In genomic region chr9:21767896-21768295, GRCm38 (mm10) we compare ENCODE assay signal across 9 mouse cellular contexts. TPM values are rescaled to one million over a fixed set of nuclear protein-coding genes. Genes with fewer than 3 reads are reported as not detected.
DNase-seq lines count a peak whose midpoint lies in the region; ATAC-seq and TF ChIP-seq lines count a peak whose summit lies in the region.
"Had no signal": no experiment of that assay in that cellular context is flagged by ENCODE, and none has a peak within 500 bp of the region (broad histone marks: within the 10 kb centered on the region; RNA-seq: fewer than 3 reads in every experiment).

No protein-coding gene starts in this region.

- no peaks in the 10 kb centered on the region for H3K27me3 ChIP-seq in forebrain, postnatal 0 days (ENCODE audit: insufficient read depth, low read length)
- H3K27me3 ChIP-seq in forebrain, embryonic 13.5 days, result no peaks in the 10 kb centered on the region
- H3K27me3 ChIP-seq in cerebellum, adult 2 months (ENCODE audit: control insufficient read depth, insufficient read depth, low read length), result no peaks in the 10 kb centered on the region
- H3K27me3 ChIP-seq: CH12.LX had no signal

- H3K4me2 ChIP-seq in forebrain, postnatal 0 days (ENCODE audit: low read depth), result no peak overlapping the region
- H3K4me2 ChIP-seq in forebrain, embryonic 13.5 days, result no peak overlapping the region

- no peak for TF ChIP-seq CTCF in forebrain, postnatal 0 days (IDR thresholded peaks at IDR 0.05; ENCODE audit: low read depth)
- TF ChIP-seq CTCF in cerebellum, adult 2 months (IDR thresholded peaks at IDR 0.05; ENCODE audit: borderline replicate concordance, insufficient read depth, low read depth, low read length), result no peak

- DNase-seq in forebrain, postnatal 0 days, result peak; percentile 14
- DNase-seq in cerebellum, adult 2 months, result peak; percentile 77 to 88
- peak; percentile 79 for DNase-seq in heart, adult 8-10 months (ENCODE audit: low spot score)
- DNase-seq in kidney, postnatal 10 days, result peak; percentile 67
- no peak for DNase-seq in adrenal gland, adult (ENCODE audit: inconsistent age in 2 of 2, low spot score in 1 of 2)
- DNase-seq in right cerebral cortex, postnatal 10 days (ENCODE audit: low spot score in 2 of 2), result no peak

- no peaks in the 10 kb centered on the region for H3K9me3 ChIP-seq in forebrain, postnatal 0 days (ENCODE audit: low read length)
- H3K9me3 ChIP-seq in forebrain, embryonic 13.5 days (replicated peaks), result no peaks in the 10 kb centered on the region

- no peak overlapping the region for H3K9ac ChIP-seq in forebrain, postnatal 0 days
- H3K9ac ChIP-seq in forebrain, embryonic 13.5 days, result no peak overlapping the region

- WGBS in forebrain, postnatal 0 days, result 76% methylated on average over 11 of the region's 11 CpGs
- 85% methylated on average over 11 of the region's 11 CpGs for WGBS in forebrain, embryonic 13.5 days
- 8% methylated on average over 11 of the region's 11 CpGs for WGBS in cerebellum, adult 2 months

- peak overlapping the region; percentile 29; the same call in 1 of the 2 replicates for H3K27ac ChIP-seq in forebrain, postnatal 0 days (ENCODE audit: low read depth, low read length)
- H3K27ac ChIP-seq in forebrain, embryonic 13.5 days, result no peak overlapping the region
- peak overlapping the region; percentile 99 for H3K27ac ChIP-seq in cerebellum, adult 2 months (ENCODE audit: insufficient read depth, low read length)

- peaks cover 4% of the 10 kb centered on the region; the same call in 1 of the 2 replicates for H3K4me1 ChIP-seq in forebrain, postnatal 0 days (ENCODE audit: insufficient read depth)
- H3K4me1 ChIP-seq in forebrain, embryonic 13.5 days, result peaks cover 10% of the 10 kb centered on the region
- peaks cover 35% of the 10 kb centered on the region for H3K4me1 ChIP-seq in cerebellum, adult 2 months (ENCODE audit: control insufficient read depth, insufficient read depth, low read length)

- no peak; the same call in 1 of the 2 replicates for TF ChIP-seq POLR2A in cerebellum, adult 2 months (IDR thresholded peaks at IDR 0.05; ENCODE audit: borderline replicate concordance, insufficient read depth, low read length)

- H3K36me3 ChIP-seq in forebrain, postnatal 0 days (ENCODE audit: insufficient read depth), result no peaks in the 10 kb centered on the region
- no peaks in the 10 kb centered on the region for H3K36me3 ChIP-seq in forebrain, embryonic 13.5 days (ENCODE audit: poor library complexity, severe bottlenecking)

- no peak for ATAC-seq in forebrain, postnatal 0 days
- no peak for ATAC-seq in forebrain, embryonic 13.5 days
- no peak for ATAC-seq in frontal cortex, adult (ENCODE audit: low TSS enrichment)

- no peak overlapping the region for H3K4me3 ChIP-seq in forebrain, postnatal 0 days (ENCODE audit: low read depth, low read length)
- no peak overlapping the region for H3K4me3 ChIP-seq in forebrain, embryonic 13.5 days
- peak overlapping the region; percentile 13 for H3K4me3 ChIP-seq in cerebellum, adult 2 months (replicated peaks; ENCODE audit: insufficient read depth, low read depth, low read length)

RNA-seq across cellular contexts. Expression of gene Spc24, which starts 7.8 kb away (rescaled TPM):
- 7.7 and 8.2 TPM in 2 replicates for total RNA-seq in forebrain, postnatal 0 days (2014; rRNA removed)
- polyA plus RNA-seq in forebrain, postnatal 0 days (2015; fragmentation: Nextera tagmentation; extraction: Ambion mirVana), result 13.5 and 14.3 TPM in 2 replicates
- polyA plus RNA-seq in forebrain, embryonic 13.5 days (2015; fragmentation: Nextera tagmentation; extraction: Ambion mirVana), result 95.6 and 95.7 TPM in 2 replicates
- polyA plus RNA-seq in cerebellum, adult 2 months (2012; rRNA removed), result 3.8 TPM in 2 replicates
- total RNA-seq in heart, adult 8-10 months (2022), result 1 to 10 TPM; 5.6 to 8.6 (median 7.7) TPM

RNA-seq across cellular contexts. Expression of gene Kank2, which starts 30.6 kb away (rescaled TPM):
- 8.5 and 12.4 TPM in 2 replicates for total RNA-seq in forebrain, postnatal 0 days (2014; rRNA removed)
- polyA plus RNA-seq in forebrain, postnatal 0 days (2015; fragmentation: Nextera tagmentation; extraction: Ambion mirVana), result 2.2 and 2.3 TPM in 2 replicates
- polyA plus RNA-seq in forebrain, embryonic 13.5 days (2015; fragmentation: Nextera tagmentation; extraction: Ambion mirVana), result 2.6 and 3.1 TPM in 2 replicates
- polyA plus RNA-seq in cerebellum, adult 2 months (2012; rRNA removed), result 44.7 and 50.6 TPM in 2 replicates
- 10 to 100 TPM; 64.2 to 67.2 (median 65.6) TPM for total RNA-seq in heart, adult 8-10 months (2022)

RNA-seq across cellular contexts. Expression of gene Ldlr, which starts 44.6 kb away (rescaled TPM):
- 19.1 and 26.8 TPM in 2 replicates for total RNA-seq in forebrain, postnatal 0 days (2014; rRNA removed)
- polyA plus RNA-seq in forebrain, postnatal 0 days (2015; fragmentation: Nextera tagmentation; extraction: Ambion mirVana), result 6.5 and 11.1 TPM in 2 replicates
- 21.2 and 26.3 TPM in 2 replicates for polyA plus RNA-seq in forebrain, embryonic 13.5 days (2015; fragmentation: Nextera tagmentation; extraction: Ambion mirVana)
- 34.1 and 34.2 TPM in 2 replicates for polyA plus RNA-seq in cerebellum, adult 2 months (2012; rRNA removed)
- 1 to 10 TPM; 2.3 to 3.8 (median 3.0) TPM for total RNA-seq in heart, adult 8-10 months (2022)

Comparison
In these comparisons a context has a peak if more than half of its experiments do, and no peak if none do; other contexts are left out.
1. DNase-seq: peak in forebrain, postnatal 0 days (single experiment), cerebellum, adult 2 months (2 of 2), heart, adult 8-10 months (single experiment) and kidney, postnatal 10 days (single experiment); none in adrenal gland, adult (0 of 2) and right cerebral cortex, postnatal 10 days (0 of 2).
2. RNA of gene Kank2, which starts 30.6 kb away (polyA plus RNA-seq): 44.7 to 50.6 TPM in cerebellum, adult 2 months; 2.6 to 3.1 TPM in forebrain, embryonic 13.5 days and 2.2 to 2.3 TPM in forebrain, postnatal 0 days; every median in the first group is over 10 times any median in the second.